Mouse (Mus musculus) ES-E14 (cell line): ENCODE results near the gene Cdhr3.

Experiments used
- CHD2 ChIP-seq: IDR thresholded peaks from 2 replicates; pipeline ENCODE4 v1.6.1; 2014; ENCODE audit warnings: mild to moderate bottlenecking, low read depth, low read length, inconsistent platforms
- HCFC1 ChIP-seq: IDR thresholded peaks from 2 replicates; pipeline ENCODE4 v1.6.1; 2012; ENCODE audit warnings: low read length, inconsistent platforms, borderline replicate concordance; ENCODE audit not compliant: insufficient read depth
- MAFK ChIP-seq: IDR thresholded peaks from 2 replicates; pipeline ENCODE4 v1.6.1; 2014; ENCODE audit warnings: mild to moderate bottlenecking, low read depth, low read length, inconsistent platforms; ENCODE audit not compliant: insufficient read depth
- ZC3H11A ChIP-seq: IDR thresholded peaks from 2 replicates; pipeline ENCODE4 v1.6.1; 2012; ENCODE audit warnings: low read depth, mild to moderate bottlenecking, inconsistent platforms, low read length, borderline replicate concordance
- ZNF384 ChIP-seq: IDR thresholded peaks from 2 replicates; pipeline ENCODE4 v1.6.1; 2012; ENCODE audit warnings: low read depth, low read length, inconsistent platforms

- TF ChIP-seq ZC3H11A, result no peak
- TF ChIP-seq ZNF384, result no peak
- TF ChIP-seq MAFK, result no peak
- no peak for TF ChIP-seq HCFC1
- no peak for TF ChIP-seq CHD2
These were observed 9.0 kb upstream of the Cdhr3 start for GRCm38 (mm10) chr12:33101627-33102026.
